Mouse (Mus musculus) lung, postnatal 4 days (tissue): ENCODE measurements around the gene Aqp11.
A peak's percentile ranks its signal among the peaks of the same experiment; 100 is the strongest.

Experiments
- DNase-seq, 2 experiments: peaks; one replicate each; pipeline ENCODE4 v3.0.0; 2021

The Aqp11 gene

GRCm38 (mm10) chr7:97747176-97747707, 9.2 kb upstream of the Aqp11 start:
- DNase-seq, result no peak

GRCm38 (mm10) chr7:97745299-97745698, 7.2 kb upstream of the Aqp11 start:
- peak; percentile 37 to 57 for DNase-seq

- no peak for DNase-seq
Observed at GRCm38 (mm10) chr7:97741756-97742291, 3.7 kb upstream of the Aqp11 start.

DNA sequence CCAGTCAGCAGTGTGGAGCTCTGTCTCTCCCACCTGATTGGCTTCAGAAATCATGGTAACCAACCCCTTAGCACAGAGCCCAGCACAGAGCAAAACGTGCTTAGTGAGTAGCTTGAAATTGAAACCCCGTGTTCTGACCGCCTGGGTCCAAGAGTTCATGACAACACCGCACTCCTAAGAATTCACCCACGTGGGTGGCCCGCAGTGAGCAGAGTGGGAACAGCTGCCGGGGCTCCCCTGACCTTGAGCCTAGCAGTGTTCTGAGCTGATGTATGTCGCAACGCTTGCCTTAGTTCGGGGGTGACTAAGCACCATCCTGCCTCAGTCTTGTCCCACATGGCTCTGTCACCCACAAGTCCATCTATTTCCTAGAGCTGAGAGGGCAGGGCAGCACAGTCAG, 2.9 kb upstream of the Aqp11 start:
- DNase-seq, result peak; percentile 29 to 50

DNA sequence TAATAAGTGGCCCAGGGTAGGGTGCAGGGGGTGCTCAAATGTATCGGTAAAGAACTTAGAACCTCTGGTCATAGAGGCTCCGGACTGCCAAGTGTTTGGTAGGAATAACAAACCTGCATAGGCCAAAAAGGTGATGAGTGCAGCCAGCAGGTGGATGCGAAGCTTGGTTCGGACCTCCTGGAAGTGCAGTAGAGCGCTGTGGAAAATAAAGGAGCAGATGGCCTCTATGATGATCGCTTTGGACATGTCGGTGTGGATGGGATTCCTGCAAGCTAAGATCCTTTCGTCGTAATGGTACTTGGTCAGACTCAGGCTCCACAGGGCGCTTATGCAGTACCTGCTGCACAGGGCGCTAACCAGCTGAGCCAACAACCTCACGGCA, 842 bp downstream of the Aqp11 start:
- no peak for DNase-seq

DNA sequence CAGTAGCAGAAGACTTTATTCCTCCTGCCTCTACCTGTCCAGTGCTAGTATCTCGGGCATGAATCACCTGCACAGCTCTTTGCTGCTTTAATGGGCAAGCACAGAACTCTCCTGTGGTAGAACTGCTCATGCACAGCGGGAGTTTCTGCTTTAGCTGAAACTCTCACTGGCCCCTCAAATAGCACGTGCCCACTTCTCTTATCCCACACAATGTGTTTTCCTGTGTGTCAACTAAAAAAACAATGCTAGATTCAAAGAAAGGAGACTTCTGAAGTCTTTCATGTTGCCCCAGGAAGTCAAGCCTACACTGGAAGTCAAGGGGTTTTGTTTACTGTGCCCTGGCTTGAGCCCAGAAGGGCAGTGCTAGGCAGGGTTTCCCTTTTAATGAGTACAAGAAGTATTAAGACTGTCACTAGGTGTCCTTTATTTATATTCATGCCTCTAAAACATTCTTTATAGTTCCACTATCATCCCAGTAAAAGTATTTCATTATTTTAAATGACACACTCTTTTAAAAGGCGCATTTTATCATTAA, 2.1 kb downstream of the Aqp11 start:
- DNase-seq, result peak; percentile 45 to 62

DNA sequence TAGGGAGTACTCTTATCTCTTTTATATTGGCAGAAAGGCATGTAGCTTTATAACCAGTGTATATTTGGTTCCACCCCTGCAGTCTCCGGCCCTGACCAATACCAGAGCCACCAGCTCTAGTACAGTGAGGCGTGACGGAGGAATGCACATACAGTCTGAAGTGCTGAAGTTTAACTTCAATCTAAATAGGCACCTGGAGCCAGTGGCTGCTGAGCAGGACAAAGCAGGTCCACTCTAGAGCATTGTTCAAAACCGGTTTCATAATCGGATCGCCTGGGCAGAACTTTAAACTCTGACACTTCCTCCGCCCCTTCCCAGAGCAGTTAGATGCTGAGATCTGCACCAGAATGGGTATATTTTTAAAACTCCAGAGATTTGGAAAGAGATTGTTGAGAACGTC, 3.1 kb downstream of the Aqp11 start:
- DNase-seq, result no peak

GRCm38 (mm10) chr7:97733606-97734005, 4.5 kb downstream of the Aqp11 start:
- no peak for DNase-seq

DNA sequence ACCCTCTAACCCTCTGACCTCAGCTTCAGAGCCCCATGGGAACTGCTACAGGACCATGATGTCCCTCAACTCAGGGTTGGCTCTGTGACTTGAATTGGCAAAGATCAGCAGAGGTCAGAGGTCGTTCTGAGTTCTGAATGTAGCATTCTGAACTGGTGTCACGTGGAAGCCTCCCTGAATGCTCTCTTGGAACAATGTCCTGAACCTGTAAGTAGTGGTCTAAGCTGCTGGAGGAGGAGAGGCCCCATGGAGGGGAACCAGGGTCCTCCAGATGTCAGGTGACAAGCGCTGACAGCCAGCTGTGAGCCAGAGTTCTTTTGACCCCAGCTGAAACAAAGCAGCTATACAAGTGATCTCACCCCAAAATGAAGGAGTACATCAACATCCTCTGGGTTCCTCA, 7.7 kb downstream of the Aqp11 start:
- DNase-seq, result no peak

DNA sequence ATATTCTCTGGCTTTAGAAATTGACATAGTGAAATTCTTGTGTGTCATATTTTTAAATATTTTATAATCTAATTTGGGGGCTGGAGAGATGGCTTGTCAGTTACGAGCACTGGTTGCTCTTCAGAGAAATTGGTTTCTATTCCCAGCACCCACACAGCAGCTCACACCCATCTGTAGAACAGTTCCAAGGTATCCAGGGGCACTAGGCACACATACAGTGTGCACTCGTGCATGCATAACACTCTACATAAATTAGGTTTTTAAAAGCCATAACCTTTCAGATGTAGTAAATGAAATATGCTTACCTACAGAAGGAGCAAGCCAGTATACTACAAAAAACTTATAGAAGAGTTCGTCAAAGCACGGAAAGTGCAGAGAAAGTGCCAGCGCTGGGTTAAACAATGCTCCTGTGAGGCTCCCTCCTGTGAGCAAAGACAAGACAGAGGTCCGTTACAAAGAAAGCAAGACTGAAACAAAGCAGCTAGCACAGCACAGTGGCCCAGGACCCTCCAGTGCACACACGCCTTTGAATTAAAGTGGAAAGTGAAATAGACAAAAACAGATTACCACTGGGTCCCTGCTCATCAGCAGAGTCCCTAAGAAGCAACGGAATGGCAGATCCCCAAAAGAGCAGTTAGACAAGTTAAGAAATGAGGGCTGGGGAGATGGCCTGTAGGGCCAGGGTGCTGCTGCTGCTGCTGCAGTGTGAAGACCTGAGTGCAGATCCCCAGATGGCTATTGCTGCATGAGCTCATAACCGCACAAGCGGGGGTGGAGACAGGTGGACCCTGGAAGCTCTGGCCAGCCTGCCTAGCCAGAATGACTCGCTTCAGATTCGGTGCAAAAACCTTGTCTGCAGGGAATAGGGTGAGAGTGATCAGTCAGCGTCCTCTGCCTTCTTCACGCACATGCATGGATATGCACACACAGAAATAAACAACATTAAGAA, 9.1 kb downstream of the Aqp11 start:
- no peak for DNase-seq

DNA sequence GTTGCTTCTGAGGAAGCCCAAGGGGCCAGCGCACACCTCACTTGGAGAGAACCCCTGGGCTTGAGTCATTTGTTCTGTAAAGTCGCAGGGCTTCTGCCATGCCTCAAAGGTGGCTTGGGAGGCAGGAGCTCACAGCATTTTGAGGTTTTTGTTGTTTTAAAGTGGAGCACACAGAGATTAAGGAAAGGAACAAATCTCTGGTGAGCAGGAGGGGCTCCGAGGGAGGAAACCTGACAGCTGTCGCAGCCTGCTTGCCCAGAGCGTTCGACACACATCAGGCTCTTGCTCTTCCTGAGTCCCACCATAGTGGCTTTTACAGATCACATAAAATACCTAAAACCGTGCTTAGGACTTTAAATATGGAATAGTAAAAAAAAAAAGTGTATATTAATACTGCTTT, 11.3 kb downstream of the Aqp11 start:
- no peak for DNase-seq

DNA sequence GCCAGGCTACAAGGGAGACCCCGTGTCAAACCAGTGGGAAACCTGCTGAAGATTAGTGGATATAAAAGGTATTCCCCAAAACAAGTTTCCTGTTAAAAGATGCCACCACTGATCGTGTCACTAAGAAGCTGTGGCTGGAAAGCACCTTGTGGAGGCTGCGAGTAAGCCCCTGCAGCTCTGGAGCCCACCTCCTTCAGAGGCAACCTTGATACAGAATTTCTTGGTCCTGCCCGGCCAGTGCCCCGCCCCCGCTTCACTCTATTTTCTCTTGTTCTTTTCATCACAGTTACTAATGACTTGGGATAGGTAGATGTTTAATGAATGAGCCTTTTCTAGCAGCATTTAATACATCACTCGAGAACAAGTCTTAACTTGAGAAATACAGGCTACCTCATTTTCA, 12.0 kb downstream of the Aqp11 start:
- no peak for DNase-seq

DNA sequence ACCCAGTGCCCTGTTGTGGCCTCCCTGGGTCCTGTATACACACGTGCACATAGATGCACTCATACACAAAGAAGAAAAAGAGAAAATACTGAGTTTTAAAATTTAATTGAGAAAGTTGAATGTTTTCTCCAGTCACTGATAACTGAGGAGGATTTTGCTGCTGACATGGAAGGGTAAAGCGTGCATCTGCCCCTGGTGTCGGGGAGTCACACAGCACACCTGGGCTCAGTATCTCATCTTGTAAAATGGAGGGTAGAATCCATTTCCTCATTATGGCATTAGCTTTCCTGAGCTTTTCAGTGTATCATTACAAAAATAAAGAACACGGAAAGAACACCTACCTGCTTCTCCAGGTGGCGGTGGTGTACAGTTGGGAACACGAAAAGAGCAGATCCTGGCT, 12.7 kb downstream of the Aqp11 start:
- DNase-seq, result no peak

DNA sequence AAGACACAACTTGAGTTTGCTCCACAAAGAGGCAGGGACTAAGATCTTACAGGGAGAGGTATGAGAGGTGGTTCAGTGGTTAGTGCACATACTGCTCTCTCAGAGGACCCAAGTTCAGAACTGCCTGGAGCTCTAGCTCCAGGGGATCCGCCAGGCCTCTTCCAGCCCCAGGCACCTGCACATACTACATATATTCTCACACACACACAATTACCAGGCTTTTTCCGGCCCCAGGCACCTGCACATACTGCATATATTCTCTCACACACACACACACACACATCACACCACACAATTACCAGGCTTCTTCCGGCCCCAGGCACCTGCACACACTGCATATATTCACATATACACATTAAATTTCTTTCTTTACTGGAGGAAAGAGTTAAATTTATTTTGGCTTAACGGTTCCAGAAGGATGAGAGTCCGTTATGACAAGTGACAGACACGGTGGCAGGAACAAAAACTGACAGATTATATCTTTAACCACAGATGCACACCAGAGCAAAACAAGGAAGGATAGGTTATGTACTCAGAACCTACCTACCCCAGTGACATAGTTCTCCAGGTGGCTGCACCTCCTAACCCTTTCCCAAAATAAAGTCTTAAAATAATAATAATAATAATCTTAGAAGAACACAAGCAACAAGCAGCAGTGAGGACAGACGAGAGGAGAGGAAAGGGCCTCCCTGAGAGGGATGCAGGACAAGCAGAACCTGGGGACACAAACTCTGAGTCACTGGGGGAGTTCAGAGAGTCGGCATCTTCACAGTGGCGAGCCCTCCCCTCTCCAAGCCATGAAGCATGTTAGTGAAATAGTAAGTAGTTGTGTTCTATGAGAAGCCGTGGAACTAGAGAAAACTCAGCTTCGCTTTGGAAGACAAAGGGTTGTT, 14.2 kb downstream of the Aqp11 start:
- DNase-seq, result no peak

GRCm38 (mm10) chr7:97722278-97722918, 15.7 kb downstream of the Aqp11 start:
- DNase-seq, result no peak

DNA sequence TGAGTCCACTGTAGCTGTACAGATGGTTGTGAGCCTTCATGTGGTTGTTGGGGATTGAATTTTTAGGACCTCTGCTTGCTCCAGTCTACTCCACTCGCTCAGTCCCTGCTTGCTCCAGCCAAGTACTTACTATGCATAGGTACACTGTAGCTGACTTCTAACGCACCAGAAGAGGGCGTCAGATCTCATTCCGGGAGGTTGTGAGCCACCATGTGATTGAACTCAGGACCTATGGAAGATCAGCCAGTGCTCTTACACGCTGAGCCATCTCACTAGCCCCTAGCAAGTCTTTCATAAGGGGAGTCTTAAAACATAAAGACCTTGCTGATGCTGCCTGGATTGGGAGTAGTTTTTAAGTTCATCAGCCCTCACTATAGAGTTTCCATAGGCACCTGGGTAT, 18.0 kb downstream of the Aqp11 start:
- DNase-seq, result no peak

- no peak for DNase-seq
Observed at GRCm38 (mm10) chr7:97719078-97719477, 19.0 kb downstream of the Aqp11 start.

DNA sequence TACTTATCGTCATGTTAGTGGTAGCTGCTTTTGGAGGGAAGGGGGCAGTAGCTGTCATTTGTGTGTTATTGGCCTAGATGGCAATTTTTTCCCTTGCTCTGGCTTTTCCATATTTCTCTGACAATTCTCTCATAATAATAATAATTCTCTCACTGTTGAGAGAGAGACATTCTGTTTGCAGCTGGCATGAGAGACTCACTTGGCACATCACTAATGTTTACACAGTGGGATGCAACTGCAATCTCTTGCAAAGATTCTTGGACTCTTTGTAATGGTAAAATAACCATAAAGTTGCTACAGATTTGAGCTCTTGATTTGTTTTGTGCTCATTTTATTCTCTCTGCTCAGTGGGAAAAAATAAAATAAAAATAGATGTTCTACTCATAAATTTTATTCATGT, 20.8 kb downstream of the Aqp11 start:
- DNase-seq, result no peak

- no peak for DNase-seq
Observed at GRCm38 (mm10) chr7:97714651-97715050, 23.4 kb downstream of the Aqp11 start.

DNA sequence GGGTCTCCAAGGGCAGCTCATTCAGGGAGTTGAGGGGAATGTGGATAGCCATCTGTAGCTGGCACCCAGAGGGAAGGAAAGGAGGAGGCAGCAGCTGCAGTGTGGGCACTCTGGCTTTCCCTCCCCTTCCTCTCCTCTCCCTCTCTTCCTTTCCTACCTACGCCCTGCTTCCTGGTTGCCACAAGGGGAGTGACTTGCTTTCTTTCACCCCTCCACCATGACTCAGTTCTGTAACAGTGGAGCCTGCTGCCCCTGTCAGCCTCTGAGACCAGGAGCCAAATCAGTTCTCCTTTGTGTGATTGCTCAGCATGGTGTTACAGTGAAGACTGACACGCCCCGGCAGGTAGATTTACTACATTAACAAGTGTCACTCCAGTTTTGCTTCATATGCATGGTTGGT, 28.9 kb downstream of the Aqp11 start:
- no peak for DNase-seq

- DNase-seq, result no peak
Observed at GRCm38 (mm10) chr7:97707809-97708208, 30.3 kb downstream of the Aqp11 start.

GRCm38 (mm10) chr7:97707123-97707522, 31.0 kb downstream of the Aqp11 start:
- no peak for DNase-seq

DNA sequence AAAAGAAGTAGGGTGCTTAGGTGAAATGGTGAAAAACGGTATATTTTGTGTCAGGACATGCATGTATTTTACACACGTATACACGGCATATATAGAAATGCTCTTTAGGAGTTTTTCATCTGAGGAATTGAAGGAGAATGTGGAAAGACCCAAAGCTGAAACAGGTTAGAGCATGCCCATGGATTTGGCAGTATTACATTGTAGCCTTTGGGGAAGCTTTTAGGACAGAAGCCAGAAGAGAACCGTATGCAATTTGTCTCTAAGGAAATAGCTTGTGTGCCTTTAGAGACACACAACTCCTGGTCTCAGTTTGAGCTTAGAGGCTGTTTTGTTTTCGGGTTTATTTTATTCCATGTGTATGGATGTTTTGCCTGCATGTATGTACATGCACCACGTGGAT, 37.0 kb downstream of the Aqp11 start:
- no peak for DNase-seq
